Mouse (Mus musculus) urinary bladder, postnatal 4 days (tissue): ENCODE data around the gene Vcp.
"Not testable (repeated sequence)": the region's sequence is repeated elsewhere in the genome, so short reads cannot be mapped to it uniquely, and the experiment has no call there.

Experiments
- DNase-seq, 2 experiments: peaks; one replicate each; pipeline ENCODE4 v3.0.0; 2021 to 2022; ENCODE audit warnings: low spot score in 2 of 2

The Vcp gene

DNA sequence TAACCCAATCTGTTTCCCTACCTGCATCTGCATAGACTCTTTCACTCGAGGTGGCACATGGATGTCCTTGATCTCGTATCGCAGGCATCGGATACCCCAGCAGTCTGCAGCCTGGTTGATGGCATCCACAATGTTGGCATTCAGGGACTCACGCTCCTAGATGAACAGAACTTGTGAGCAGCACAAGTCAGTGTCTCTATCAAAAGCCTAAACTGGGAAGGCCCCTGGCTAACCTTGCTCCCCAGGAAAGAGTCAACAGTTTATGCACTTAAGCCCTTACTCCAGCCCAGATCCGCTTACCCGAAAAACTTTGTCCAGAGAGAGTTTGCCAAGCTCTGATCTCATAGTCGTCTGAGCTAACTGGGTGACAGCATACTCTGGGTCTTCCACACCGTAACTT, 29.4 kb upstream of the Vcp start:
- no peak for DNase-seq

DNA sequence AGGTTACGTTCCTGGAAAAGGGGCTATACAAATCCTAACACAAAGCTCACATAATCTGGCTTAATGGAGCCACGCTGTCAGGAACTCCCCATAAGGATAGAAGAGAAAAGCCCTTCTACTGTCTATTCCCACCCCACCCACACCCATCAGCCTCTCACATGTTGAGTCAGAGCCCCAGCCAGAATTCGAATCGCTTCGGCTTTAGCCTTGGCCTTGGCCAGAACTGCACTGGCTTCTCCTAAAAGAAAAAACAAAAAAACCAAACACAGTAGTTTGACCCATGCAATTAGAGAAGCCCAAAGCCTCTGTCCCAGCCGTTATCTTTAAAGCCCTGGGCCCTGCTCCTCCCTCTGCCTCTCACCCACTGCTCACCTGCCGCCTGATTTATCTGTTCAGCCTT, 28.8 kb upstream of the Vcp start:
- DNase-seq: no peak

DNA sequence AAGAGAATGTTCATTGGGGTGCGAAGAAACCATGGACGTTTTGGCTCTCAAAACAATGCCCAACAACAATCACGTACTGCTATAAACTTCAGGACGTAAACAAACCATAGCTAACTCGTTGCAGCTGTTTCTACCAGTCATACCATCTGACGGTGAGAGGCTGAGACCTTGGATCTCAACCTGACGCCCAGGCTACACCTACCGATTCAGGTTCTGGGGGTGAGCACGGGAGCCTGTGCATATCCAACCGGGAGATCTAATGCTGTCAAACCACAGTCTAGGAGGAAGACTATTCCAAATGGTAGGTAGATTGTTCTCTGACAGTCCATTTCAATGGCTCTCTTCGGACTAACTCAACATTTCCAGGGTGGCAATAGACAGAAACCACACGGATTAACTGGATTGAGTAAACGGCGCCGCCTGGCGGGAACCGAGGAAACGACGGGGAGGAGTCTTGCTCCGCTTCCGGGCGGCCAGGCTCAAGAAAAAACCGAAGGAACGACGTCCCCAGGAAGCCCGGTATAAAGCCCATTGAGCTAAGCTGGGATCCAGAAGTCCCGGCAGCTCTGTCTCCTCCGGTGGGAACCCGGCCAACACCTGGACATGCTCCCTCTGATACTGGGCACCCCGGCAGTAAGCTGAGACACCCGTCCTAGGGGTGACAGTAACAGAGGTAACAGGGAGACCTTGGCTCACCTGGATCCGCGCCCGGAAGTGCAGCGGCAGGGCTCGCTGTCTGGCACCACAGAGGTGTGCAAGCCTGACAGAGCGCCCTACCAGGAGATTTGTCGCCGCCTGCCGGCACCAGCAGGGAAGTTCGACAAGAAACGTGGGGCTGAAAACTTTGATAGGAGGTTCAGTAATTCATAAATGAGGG, 25.0 kb upstream of the Vcp start, which contains the start of gene Pigo:
TSS of gene Pigo (minus strand) at position 736 of the 877 bp plus-strand sequence.
- DNase-seq: peak; percentile 89 to 96

DNA sequence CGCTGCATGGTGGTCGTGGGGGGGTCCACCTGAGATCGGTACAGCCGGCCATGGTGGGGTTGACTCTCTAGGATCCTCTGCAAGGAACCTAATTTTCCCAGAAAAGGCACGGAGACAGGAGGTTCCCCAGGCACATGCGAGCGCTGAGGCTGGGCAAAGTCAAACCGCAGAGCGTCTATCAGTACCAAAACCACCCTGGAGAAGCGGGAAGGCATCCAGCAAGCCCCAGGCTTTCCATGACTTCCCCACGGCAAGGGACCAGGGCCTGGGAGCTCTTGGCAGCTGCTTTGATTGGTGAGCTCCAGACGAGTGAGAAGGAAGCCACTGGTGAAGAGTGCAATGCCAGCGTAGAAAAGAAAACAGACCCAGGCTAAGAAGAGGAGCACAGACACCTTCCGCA, 24.4 kb upstream of the Vcp start:
- DNase-seq: no peak

DNA sequence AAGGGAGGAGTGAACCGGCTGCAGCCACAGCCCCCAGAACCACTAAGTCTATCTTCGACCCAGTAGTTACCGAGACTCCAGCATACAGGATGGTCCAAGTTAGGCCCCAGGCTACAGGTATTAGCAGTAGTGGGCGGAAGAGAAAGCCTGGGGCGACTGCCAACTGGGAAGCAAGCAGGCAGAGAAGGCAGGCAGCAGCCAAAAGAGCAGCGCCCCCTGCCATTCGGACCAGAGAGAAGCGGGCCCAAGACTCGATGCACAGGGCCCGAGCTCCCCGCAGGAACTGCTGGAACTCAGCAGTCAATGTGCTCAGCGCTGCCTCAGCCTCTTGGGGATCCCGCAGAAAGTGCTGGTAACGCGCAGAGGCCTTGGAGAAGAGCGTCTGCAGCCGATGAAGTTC, 21.0 kb upstream of the Vcp start:
- DNase-seq: no peak

DNA sequence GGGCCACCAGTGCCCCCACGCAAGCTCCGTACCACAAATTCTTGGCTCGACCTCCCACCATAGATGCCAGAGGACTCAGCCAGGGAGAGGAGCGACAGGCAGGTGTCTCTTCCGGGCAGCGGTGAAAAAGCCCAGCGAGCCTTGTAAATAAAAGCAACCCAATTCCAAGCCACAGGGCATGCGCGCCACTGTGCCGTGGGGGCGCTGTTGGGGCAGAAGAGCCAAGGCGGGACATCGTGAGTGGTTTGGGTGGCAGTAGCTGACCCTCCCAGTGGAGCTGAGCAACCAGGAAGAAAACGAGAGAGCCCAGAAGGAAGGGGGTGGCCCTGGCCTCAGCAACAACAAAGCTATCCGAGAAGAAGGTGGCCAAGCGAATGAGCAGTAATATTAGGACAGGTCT, 20.6 kb upstream of the Vcp start:
- no peak for DNase-seq

DNA sequence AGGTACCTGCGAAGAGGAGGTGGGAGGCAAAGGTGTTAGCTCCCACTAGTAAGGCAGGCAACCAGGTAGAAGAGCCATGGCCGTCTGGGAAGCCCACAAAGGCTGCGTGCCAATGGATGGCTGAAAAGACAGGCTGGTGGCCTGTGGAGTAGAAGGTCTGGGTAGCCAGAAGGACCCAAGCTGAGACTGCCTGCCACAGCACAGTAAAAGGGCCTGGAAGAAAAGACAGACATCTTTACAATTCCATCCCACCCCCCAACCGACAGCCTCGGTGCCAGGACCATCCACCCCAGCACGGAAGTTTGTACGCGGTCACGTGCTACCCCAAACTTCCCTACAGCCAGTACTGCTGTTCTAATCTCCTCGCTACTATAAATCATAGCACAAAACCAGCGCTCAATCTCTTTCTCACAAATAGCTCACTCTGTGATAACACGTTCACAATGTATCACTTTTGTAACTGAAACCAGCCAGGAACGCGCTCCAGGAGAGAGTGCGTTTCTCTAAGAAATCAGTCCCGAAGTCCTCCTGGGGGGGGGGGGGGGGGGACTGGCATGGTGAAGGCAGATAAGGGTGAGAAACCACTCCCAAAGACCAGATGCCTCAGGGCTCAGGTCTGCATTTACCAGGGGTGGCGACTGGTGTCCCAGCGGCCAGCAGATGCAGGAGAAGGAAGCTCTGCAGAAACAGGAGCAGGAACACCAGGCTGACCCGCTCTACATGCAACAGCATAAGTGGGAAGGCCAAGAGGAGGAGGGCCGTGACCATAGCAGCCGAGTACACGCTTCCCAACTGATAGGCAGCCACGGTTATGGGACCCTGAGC, 19.5 kb upstream of the Vcp start:
- no peak for DNase-seq

DNA sequence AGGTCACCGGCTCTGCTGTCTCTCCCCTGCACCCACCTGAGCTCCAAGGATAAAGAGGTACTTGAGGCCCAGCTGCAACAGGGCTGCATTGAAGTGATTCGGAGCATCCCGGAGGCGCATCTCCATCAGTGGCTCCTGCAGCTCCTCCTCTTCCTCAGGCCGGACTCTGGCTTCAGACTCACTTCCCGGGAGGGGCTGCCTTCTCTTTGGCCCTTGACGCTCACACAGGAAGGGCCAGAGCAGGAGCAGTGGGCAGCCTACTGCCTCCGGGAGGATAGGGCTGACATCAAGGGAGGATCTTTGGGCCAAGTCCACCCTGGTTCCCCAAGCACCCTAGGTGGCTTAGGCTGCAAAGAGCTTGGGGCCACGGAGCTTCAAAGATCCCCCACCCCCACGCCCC, 18.9 kb upstream of the Vcp start:
- no peak for DNase-seq

DNA sequence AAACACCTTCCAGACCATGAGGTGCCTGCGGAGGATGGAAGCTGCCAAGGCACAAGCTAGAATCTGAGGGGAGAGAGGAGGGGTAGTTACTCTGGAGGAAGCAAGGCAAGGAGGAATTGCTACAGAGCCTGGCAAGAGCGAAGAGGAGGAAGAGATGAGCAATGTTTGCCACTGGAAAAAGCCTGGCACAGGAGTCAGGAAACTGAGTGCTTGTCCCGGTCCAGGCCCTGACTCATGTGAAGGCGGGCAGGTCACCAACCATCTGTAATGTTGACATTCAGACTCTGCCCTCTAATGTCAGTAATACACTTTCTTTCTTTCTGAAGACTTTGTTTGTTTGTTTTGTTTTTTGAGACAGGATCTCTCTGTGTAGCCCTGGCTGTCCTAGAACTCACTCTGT, 17.8 kb upstream of the Vcp start:
- no peak for DNase-seq

DNA sequence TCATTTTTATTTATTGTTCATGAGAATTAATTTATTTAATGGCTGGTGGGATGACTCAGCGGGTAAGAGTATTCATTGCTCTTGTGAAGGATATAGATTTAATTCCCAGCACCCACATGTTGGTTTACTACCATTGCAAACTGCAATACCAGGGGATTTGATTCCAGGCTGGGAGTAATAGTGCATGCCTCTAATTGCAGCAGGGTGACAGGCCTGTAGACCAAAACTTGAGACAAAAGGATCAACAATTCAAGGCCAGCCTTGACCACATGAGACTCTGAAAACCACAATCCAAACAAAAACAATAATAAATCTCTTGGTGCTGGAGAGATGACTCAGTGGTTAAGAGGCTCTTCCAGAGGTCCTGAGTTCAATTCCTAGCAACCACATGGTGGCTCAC, 11.8 kb upstream of the Vcp start:
- no peak for DNase-seq

DNA sequence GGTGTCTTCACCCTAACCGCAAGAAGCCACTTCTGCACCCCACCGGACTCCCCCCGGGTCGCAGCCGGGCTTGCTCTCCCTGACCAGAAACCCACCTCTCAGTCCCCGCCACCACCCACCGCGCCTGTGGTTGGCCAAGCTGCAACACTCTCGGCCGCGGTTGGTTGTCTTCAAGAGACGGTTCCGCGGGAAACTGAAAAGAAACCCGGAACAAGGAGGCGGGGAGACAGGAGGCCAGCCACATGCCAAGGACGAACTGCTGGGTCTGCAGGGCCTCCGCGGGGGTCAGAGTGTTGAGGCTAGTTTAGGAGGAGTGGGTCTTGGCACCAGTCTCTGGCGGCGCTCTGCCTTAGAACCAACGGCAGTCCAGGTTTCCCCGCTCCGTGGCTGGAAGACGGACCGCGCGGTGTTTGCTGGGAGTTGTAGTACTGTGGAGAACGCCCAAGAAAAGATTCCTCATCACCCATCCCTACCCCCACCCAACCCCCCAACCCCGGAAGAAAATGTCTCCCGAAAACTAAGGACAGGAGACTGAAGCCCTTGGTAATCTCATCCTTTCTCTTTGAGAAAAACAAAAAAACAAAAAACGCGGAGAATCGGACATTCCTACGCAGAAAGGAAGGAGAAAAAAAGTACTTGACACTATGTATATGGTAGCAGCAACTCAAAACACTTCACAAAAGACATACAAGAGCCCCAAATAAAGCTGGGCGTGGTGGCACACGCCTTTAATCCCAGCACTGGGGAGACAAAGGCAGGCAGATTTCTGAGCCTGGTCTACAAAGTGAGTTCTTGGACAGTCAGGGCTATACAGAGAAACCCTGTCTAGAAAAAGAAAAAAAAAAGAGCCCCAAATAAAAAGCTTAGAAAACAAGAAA, 10.1 kb upstream of the Vcp start, which contains the start of gene Fancg:
TSS of gene Fancg (minus strand) at position 346 of the 878 bp plus-strand sequence.
- DNase-seq: peak; percentile 75 to 80

DNA sequence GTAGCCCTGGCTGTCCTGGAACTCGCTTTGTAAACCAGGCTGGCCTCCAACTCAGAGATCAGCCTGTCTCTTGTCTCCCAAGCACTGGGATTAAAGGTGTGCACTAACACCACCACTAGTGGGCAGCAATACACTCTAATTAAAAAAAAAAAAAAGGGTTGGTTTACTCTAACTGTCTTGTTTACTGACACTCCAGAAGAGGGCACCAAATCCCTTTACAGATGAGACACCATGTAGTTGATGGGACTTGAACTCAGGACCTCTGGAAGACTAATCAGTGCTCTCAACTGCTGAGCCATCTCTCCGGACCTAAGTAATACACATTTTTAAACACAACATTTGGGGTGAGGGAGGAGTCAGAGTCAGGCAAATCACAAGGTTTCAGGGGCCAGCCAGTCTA, 5.5 kb upstream of the Vcp start:
- DNase-seq: no peak

DNA sequence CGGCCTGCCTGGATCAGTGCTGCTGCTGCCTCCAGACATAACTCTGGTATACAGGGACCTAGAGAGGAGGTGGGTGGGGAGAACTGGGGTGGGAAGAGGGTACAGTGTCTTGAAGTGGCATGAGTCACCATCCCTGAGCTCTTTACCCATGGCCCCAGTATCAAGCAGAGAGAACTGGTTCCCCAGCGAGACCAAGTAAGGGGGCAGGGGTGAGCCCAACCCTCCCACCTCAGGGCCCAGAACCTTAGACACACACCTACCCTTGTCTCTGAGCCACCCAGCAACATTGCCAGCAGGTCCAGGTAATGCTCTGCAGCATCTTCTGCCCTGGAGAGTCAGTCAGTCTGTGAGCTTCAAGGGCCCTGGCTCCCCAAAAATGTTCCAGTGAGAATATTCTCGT, 4.6 kb upstream of the Vcp start:
- no peak for DNase-seq

DNA sequence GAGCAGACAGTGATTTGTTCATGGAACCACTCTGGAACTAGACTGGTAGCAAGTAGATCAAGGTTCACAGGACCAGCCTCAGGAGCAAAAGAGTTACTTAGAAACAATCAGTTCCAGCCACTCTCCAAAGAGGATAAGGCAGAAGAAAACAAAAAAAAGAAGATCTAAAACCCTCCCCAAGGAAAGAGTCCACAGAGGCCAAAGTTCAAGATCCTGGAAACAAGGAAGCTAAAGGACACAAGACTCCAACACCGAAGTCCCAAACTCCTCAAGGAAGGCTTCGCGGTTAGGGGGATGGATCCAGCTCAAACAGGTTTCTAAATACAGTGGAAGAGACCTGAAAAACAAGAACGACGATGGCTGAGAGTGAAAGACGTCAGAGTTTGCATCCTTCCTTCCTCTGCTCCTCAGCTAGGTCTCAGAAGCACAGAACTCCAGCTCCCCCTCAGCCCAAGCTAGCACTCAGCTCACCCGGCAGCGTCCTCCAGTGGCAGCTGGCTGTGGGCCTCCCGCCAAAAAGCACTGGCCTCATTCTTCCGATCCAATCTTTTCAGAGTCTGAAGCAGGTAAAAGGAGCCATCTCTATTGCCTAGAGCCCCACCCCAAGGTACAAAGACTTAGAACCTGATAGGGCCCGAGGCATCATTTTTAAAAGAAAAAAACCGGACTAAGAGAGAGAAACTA, 2.6 kb upstream of the Vcp start:
- DNase-seq: no peak

DNA sequence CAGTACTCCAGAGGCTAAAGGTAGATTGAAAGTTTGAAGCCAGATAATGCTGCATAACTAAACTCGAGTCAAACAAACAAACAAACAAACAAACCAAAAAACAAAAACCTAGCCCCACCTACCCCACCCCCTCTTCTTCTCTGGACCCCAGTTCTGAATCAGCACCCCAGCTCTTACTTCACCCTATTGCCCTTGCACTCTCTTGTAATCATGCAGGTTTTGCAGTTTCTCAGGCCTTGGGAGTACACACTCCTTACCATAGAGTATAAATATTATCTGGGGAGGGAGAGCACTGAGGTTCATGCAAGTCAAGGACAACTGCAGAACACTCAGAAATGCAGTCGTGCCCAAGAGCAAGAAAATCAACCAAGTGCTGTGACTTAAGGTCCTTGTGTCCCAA, 965 bp upstream of the Vcp start:
- DNase-seq: no peak

DNA sequence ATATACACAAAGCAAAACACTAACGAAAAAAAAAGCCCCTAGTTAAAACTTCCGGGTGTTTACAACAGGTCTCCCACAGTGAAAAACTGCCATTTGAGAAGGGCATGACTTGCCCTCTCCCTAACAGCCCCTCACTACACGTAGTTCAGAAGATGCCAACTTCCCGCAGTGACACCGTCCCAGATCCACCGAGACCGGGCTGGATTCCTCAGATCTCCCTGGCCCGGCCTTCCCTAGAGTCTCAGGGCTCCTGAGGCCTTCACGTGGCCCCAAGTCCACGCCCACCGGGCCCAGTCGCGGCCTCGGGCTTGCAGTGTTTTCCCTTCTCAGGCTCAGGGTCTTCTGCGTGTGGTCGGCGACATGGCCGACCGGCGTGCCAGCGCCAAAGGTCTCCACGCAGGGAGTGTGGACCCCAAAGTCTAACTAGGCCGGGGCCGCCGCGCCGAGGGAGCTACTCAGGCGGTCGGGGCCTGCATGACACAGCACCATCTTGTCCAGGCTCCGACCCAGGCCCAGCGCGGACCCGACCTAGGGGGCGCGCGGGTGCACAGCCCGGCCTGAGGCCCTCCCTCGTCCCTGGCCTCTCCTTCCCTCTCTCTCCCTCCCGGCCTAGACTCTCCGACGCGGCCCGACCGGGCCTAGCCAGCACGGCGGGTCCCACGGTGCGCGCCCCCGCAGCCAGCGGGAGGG, 711 bp downstream of the Vcp start:
- peak; percentile 72 to 75 for DNase-seq

DNA sequence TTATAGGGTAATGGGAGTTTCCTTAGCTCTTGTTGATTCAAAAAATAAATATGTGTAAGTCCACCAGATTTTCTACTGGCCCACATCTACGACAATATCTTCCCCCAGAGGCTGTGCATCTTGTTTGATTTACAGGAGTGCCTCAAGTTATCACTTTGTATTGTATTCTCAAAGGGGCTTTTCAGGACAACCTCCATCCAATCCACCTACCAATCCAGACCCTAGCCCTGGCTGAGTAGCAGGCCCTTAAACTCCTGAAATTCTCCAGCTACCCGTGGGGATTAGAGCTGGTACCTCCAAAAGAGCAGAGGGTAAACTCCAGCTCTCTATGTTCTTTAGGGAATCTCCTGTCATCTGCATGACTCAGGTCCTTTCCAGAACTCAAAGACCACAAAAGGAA, 2.3 kb downstream of the Vcp start:
- no peak for DNase-seq

DNA sequence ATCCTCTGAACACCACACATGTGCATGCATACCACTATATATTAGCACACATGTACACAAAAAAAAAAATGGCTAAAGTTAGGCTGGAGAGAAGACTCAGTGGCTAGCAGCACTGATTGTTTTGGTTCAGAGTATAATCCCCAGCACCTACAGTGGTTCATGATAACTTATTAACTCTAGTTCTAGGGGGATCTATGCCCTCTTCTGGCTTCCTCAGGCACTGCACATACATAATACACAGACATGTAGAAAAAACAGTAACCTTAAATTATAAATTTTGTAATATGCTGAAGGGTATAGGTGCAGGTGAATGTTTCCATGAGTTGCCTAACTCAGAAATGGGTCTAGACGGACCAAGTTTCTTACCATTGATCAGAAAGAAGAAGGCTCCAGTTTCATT, 12.0 kb downstream of the Vcp start:
- DNase-seq: no peak

DNA sequence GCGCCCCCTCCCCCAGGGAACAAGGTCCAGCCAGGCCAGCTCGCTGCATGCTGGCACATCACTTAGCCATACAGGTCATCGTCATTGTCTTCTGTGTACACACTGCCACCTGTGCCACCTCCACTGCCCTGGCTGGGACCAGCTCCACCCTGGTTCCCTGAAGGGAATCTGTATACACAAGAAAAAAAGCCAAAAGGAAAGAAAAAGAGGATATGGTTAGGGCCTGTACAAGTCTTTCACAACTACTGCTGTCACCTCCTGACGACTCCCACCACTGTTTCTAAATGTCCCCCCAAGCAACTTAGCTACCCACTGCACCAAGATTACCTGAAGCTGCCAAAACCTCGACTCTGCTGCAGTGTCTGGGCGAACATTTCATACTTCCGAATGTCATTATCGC, 19.8 kb downstream of the Vcp start:
- DNase-seq: not testable (repeated sequence)

DNA sequence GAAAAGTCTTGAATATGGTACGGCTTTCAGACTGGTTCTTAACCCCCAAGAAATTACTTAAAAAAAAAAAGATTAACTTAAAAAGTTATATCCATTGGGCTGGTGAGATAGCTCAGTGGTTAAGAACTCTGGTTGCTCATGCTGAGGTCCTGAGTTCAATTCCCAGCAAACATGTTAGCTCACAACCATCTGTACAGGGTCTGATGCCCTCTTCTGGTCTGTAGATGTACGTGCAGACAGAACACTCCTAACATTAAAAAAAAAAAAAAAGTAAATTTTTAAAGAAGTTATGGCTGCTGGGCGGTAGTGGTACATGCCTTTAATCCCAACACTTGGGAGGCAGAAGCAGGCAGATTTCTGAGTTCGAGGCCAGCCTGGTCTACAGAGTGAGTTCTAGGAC, 22.2 kb downstream of the Vcp start:
- DNase-seq: no peak

DNA sequence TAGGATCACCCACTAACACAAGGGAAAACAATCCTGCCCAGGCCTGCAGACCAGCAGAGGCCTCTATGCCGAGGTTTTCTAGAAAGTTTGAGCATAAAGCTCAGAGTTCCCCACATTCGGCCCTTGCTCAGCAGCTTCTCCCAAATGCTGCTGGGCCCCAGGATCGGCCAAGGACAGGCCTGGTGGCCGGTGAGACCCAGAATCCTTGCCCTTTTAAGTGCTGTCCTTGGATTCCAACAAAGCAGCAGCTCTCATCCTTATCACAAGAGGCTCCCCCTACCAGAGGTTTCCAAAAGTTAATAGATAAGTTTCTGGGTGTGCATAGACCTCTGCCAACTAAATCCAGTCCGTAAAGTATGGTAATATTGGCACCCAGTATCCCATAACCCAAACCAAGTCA, 26.4 kb downstream of the Vcp start:
- DNase-seq: no peak
